Mouse (Mus musculus) small intestine, adult 2 months (tissue): ENCODE measurements around the gene Mcee.

ENCODE experiments used
- CTCF ChIP-seq: fragments of 200-500 bp; IDR thresholded peaks from 2 replicates; pipeline ENCODE4 v1.5.1; 2012; ENCODE audit warnings: low read depth, mild to moderate bottlenecking, control low read depth, inconsistent platforms, low read length, moderate library complexity, mixed read lengths; ENCODE audit not compliant: insufficient replicate concordance, insufficient read length; ENCODE audit errors: extremely low read depth
- POLR2A ChIP-seq: fragments of 200-500 bp; IDR thresholded peaks from 2 replicates; pipeline ENCODE4 v1.6.1; 2012; ENCODE audit warnings: low read depth, mild to moderate bottlenecking, control low read depth, inconsistent platforms, low read length, moderate library complexity

- TF ChIP-seq POLR2A (no peak), CTCF (no peak)
Measured at GRCm38 (mm10) chr7:64357405-64357804, 35.0 kb upstream of the Mcee start.
